Mouse (Mus musculus) limb, embryonic 14.5 days (tissue): ENCODE measurements around the gene Gspt1. TPM values are rescaled to one million over a fixed set of nuclear protein-coding genes. Genes with fewer than 3 reads are reported as not detected.

Experiments used
- ATAC-seq: fragments of 200-750 bp; cut with Nextera tagmentation; 2 replicates; pipeline ENCODE4 v1.8.0; 2017; ENCODE audit warnings: low read depth, moderate number of reproducible peaks, moderate TSS enrichment; ENCODE audit not compliant: low FRiP score
- DNase-seq: peaks from one replicate; pipeline ENCODE4 v3.0.0-alpha.2; 2015; ENCODE audit warnings: low spot score
- H3K27ac ChIP-seq: fragments of 300-500 bp; sonication (generic); replicated peaks from 2 replicates; pipeline ENCODE4 v1.5.1; 2014; ENCODE audit warnings: low read depth, mild to moderate bottlenecking, low read length, moderate library complexity, mixed read lengths
- H3K27me3 ChIP-seq: fragments of 300-500 bp; sonication (generic); 2 replicates; pipeline ENCODE4 v1.6.1; 2014; ENCODE audit warnings: low read length, mixed read lengths; ENCODE audit not compliant: control insufficient read depth, insufficient read depth
- H3K36me3 ChIP-seq: fragments of 300-500 bp; sonication (generic); 2 replicates; pipeline ENCODE4 v1.6.1; 2014; ENCODE audit warnings: mild to moderate bottlenecking, low read length, moderate library complexity, mixed read lengths; ENCODE audit not compliant: control insufficient read depth, insufficient read depth
- H3K4me1 ChIP-seq: fragments of 300-500 bp; sonication (generic); 2 replicates; pipeline ENCODE4 v1.6.1; 2014; ENCODE audit warnings: antibody characterized with exemption, low read length, mixed read lengths; ENCODE audit not compliant: control insufficient read depth, insufficient read depth
- H3K4me2 ChIP-seq: fragments of 300-500 bp; sonication (generic); replicated peaks from 2 replicates; pipeline ENCODE4 v1.6.1; 2014; ENCODE audit warnings: low read depth, mild to moderate bottlenecking, low read length, moderate library complexity; ENCODE audit not compliant: severe bottlenecking
- H3K4me3 ChIP-seq: fragments of 300-500 bp; sonication (generic); replicated peaks from 2 replicates; pipeline ENCODE4 v1.5.1; 2014; ENCODE audit warnings: low read length
- H3K9ac ChIP-seq: fragments of 300-500 bp; sonication (generic); 2 replicates; pipeline ENCODE4 v1.6.1; 2014; ENCODE audit warnings: mild to moderate bottlenecking, low read depth, low read length, moderate library complexity; ENCODE audit not compliant: severe bottlenecking
- H3K9me3 ChIP-seq: fragments of 300-500 bp; sonication (generic); 2 replicates; pipeline ENCODE4 v1.6.1; 2016; ENCODE audit warnings: low read length; ENCODE audit not compliant: control insufficient read depth
- POLR2A ChIP-seq: fragments of 200-500 bp; IDR thresholded peaks from 2 replicates; pipeline ENCODE4 v1.8.0; 2012; ENCODE audit warnings: inconsistent platforms, mild to moderate bottlenecking, moderate library complexity, borderline replicate concordance; ENCODE audit not compliant: insufficient read depth, insufficient read length; ENCODE audit errors: extremely low read depth
- WGBS: fragments of 180-500 bp; shearing (Covaris S2); extraction: QIAGEN DNeasy Blood & Tissue Kit; methylation state at CpG from one replicate; pipeline ENCODE4 v1.1.7; 2014; 5-methylcytosine and 5-hydroxymethylcytosine counted together
- polyA plus RNA-seq, 2 experiments: library from polyadenylated mRNA; depleted of rRNA in 1 of 2; stranded (reverse) in 1 of 2; unstranded in 1 of 2; fragments of >200 nt; fragmentation: Nextera tagmentation in 1 of 2; extraction: Ambion mirVana in 1 of 2; gene quantifications; 2 replicates each; pipeline versions ENCODE4 v1.2.1 to v1.2.3; 2012 to 2014

Gspt1 gene
- polyA plus RNA-seq, 2 experiments: 69.9 to 96.0 TPM

GRCm38 (mm10) chr16:11285949-11286348, 31.8 kb upstream of the Gspt1 start:
- Histone ChIP-seq H3K4me3 (no peak overlapping the region), H3K4me2 (no peak overlapping the region), H3K27me3 (no peaks in the 10 kb centered on the region), H3K9me3 (peaks cover 7% of the 10 kb centered on the region), H3K9ac (no peak overlapping the region), H3K36me3 (no peaks in the 10 kb centered on the region), H3K27ac (no peak overlapping the region), H3K4me1 (no peaks in the 10 kb centered on the region)
- no peak for ATAC-seq
- no peak for TF ChIP-seq POLR2A
- 83% methylated on average over 2 of the region's 2 CpGs for WGBS
- no peak for DNase-seq

GRCm38 (mm10) chr16:11284881-11285280, 30.8 kb upstream of the Gspt1 start:
- no peaks in the 10 kb centered on the region for H3K4me1 ChIP-seq
- H3K9me3 ChIP-seq: peaks cover 7% of the 10 kb centered on the region
- ATAC-seq (no peak), DNase-seq (no peak)
- no peaks in the 10 kb centered on the region for H3K27me3 ChIP-seq
- H3K36me3 ChIP-seq: no peaks in the 10 kb centered on the region
- no peak for TF ChIP-seq POLR2A
- H3K4me2 ChIP-seq: no peak overlapping the region
- no peak overlapping the region for H3K27ac ChIP-seq
- no peak overlapping the region for H3K4me3 ChIP-seq
- 86% methylated on average over 2 of the region's 2 CpGs for WGBS
- no peak overlapping the region for H3K9ac ChIP-seq

GRCm38 (mm10) chr16:11282655-11283232, 28.6 kb upstream of the Gspt1 start:
- H3K4me2 ChIP-seq: no peak overlapping the region
- H3K9ac ChIP-seq: no peak overlapping the region
- TF ChIP-seq POLR2A: no peak
- no peak overlapping the region for H3K27ac ChIP-seq
- no peak overlapping the region for H3K4me3 ChIP-seq
- no peaks in the 10 kb centered on the region for H3K27me3 ChIP-seq
- H3K9me3 ChIP-seq: no peaks in the 10 kb centered on the region
- DNase-seq (no peak), ATAC-seq (no peak)
- WGBS: 81% methylated on average over 5 of the region's 5 CpGs
- H3K36me3 ChIP-seq: no peaks in the 10 kb centered on the region
- H3K4me1 ChIP-seq: no peaks in the 10 kb centered on the region

GRCm38 (mm10) chr16:11278778-11279177, 24.7 kb upstream of the Gspt1 start:
- Histone ChIP-seq H3K27me3 (no peaks in the 10 kb centered on the region), H3K9ac (no peak overlapping the region), H3K4me1 (no peaks in the 10 kb centered on the region), H3K4me2 (no peak overlapping the region), H3K9me3 (no peaks in the 10 kb centered on the region), H3K4me3 (no peak overlapping the region), H3K36me3 (no peaks in the 10 kb centered on the region), H3K27ac (no peak overlapping the region)
- TF ChIP-seq POLR2A: no peak
- ATAC-seq (no peak), DNase-seq (no peak)
- WGBS: 80% methylated on average over 6 of the region's 6 CpGs

- Histone ChIP-seq H3K4me3 (no peak overlapping the region), H3K27ac (no peak overlapping the region), H3K4me1 (no peaks in the 10 kb centered on the region), H3K4me2 (no peak overlapping the region), H3K36me3 (no peaks in the 10 kb centered on the region), H3K9me3 (no peaks in the 10 kb centered on the region), H3K9ac (no peak overlapping the region), H3K27me3 (no peaks in the 10 kb centered on the region)
- no peak for TF ChIP-seq POLR2A
- ATAC-seq (no peak), DNase-seq (no peak)
- 64% methylated on average over 3 of the region's 3 CpGs for WGBS
These were observed 22.8 kb upstream of the Gspt1 start for GRCm38 (mm10) chr16:11276888-11277287.

GRCm38 (mm10) chr16:11271073-11271472, 16.9 kb upstream of the Gspt1 start:
- TF ChIP-seq POLR2A: no peak
- Histone ChIP-seq H3K4me2 (no peak overlapping the region), H3K36me3 (no peaks in the 10 kb centered on the region), H3K9me3 (no peaks in the 10 kb centered on the region), H3K9ac (no peak overlapping the region), H3K27me3 (no peaks in the 10 kb centered on the region), H3K4me1 (no peaks in the 10 kb centered on the region), H3K27ac (no peak overlapping the region), H3K4me3 (no peak overlapping the region)
- DNase-seq (no peak), ATAC-seq (no peak)
